Mouse (Mus musculus): ENCODE data around the gene Mapkapk2.

GRCm38 (mm10) chr1:131015281-131015680 is 82.3 kb downstream of the Mapkapk2 start:
- TF ChIP-seq TAL1 (IDR thresholded peaks at IDR 0.05; ENCODE audit: low read length) (no peak), GATA1 (IDR thresholded peaks at IDR 0.05; ENCODE audit: low read length) (no peak)
